Mouse (Mus musculus) intestine, embryonic 16.5 days (tissue): ENCODE measurements at regions not wholly inside any gene's neighbourhood (a gene's known extent, or its start where the extent isn't known, plus 50 kb on each side); places are given as distances from the start of the nearest gene placed in this dataset.

Experiments used
- ATAC-seq: fragments of 200-750 bp; cut with Nextera tagmentation; 2 replicates; pipeline ENCODE4 v1.8.0; 2017; ENCODE audit warnings: moderate TSS enrichment, moderate library complexity
- H3K27ac ChIP-seq: fragments of 300-500 bp; sonication (generic); 2 replicates; pipeline ENCODE4 v1.5.1; 2014; ENCODE audit warnings: mild to moderate bottlenecking, low read length
- H3K27me3 ChIP-seq: fragments of 300-500 bp; sonication (generic); replicated peaks from 2 replicates; pipeline ENCODE4 v1.6.1; 2014; ENCODE audit warnings: low read length, control low read depth, mixed read lengths; ENCODE audit not compliant: control insufficient read depth, insufficient read depth
- H3K36me3 ChIP-seq: fragments of 300-500 bp; sonication (generic); 2 replicates; pipeline ENCODE4 v1.6.1; 2014; ENCODE audit warnings: low read length, control low read depth; ENCODE audit not compliant: control insufficient read depth, insufficient read depth
- H3K4me1 ChIP-seq: fragments of 300-500 bp; sonication (generic); 2 replicates; pipeline ENCODE4 v1.6.1; 2014; ENCODE audit warnings: low read length, control low read depth, mixed read lengths; ENCODE audit not compliant: control insufficient read depth, insufficient read depth
- H3K4me2 ChIP-seq: fragments of 300-500 bp; sonication (generic); 2 replicates; pipeline ENCODE4 v1.6.1; 2014; ENCODE audit warnings: low read depth, low read length, control low read depth
- H3K4me3 ChIP-seq: fragments of 300-500 bp; sonication (generic); 2 replicates; pipeline ENCODE4 v1.5.1; 2014; ENCODE audit warnings: mild to moderate bottlenecking, low read length
- H3K9ac ChIP-seq: fragments of 300-500 bp; sonication (generic); 2 replicates; pipeline ENCODE4 v1.6.1; 2014; ENCODE audit warnings: low read depth, low read length
- H3K9me3 ChIP-seq: fragments of 300-500 bp; sonication (generic); 2 replicates; pipeline ENCODE4 v1.6.1; 2016; ENCODE audit warnings: low read length, control low read depth; ENCODE audit not compliant: control insufficient read depth
- WGBS: fragments of 180-500 bp; shearing (Covaris S2); extraction: QIAGEN DNeasy Blood & Tissue Kit; methylation state at CpG from one replicate; pipeline ENCODE4 v1.1.7; 2014; 5-methylcytosine and 5-hydroxymethylcytosine counted together

DNA sequence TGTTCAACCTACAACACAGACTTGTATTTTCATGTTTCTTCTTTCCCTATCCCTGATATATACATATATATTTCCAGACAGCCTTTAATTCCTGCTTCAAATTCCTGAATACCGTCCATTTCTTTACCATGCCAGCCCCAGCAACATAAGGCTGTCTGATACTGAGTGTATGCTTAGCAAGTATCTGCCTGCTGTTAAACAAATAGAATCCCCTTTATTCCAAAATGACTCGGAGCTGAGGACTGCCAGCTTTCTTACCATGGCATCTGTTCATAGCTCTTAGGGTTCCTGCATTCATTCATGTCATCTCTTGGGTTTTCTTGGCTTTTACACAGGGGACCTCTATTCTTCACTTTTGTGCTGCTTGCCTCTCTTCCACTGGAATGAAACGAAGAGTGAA is 105.8 kb downstream of the Pctp start:
- Histone ChIP-seq H3K9ac (no peak overlapping the region), H3K4me3 (no peak overlapping the region), H3K9me3 (no peaks in the 10 kb centered on the region), H3K27me3 (no peaks in the 10 kb centered on the region), H3K36me3 (no peaks in the 10 kb centered on the region), H3K4me1 (no peaks in the 10 kb centered on the region), H3K4me2 (no peak overlapping the region), H3K27ac (no peak overlapping the region)
- ATAC-seq, result no peak
- WGBS, result 68% methylated on average over 3 of the region's 3 CpGs

DNA sequence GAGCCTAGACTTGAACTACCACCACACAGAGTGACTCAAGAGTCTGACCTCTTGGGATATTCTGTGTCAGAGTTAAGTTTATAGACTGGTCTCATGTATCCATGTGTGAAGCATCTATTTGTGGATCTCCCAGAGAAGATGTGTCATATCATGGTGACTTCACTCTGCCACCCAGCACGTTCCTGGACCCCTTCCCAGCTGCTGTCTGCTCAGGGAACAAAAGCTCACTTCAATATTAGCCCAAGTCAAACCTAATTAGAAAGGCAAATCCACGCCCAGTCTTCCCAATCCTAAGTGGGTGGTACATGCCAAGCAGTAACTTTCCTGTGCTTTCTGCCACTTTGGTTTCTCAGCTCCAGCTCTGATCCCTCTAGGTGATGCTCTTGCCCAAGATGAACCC is 94.1 kb upstream of the Ankfn1 start:
- 53% methylated on average over 2 of the region's 2 CpGs for WGBS
- ATAC-seq, result no peak

DNA sequence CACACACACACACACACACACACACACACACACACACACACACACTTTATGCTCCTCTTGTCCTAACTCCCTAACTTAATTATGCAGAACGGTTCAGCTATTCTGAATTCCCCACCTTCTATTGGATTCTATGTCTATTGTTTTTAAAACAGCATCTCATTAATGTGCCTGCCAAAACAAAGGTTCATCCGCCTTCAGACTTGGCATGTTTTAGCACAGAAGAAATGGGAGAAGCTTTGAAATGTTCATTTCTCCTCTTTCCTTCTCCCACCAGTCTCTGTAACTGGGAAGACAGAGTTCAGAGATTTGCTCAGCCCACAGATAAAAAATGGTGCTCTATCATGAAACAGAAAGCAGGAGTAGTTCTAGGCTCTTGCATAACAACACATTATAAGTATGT is 90.1 kb upstream of the Ankfn1 start:
- H3K27ac ChIP-seq, result no peak overlapping the region
- no peaks in the 10 kb centered on the region for H3K9me3 ChIP-seq
- H3K27me3 ChIP-seq, result no peaks in the 10 kb centered on the region
- WGBS, result 75% methylated on average over 2 of the region's 2 CpGs
- H3K4me2 ChIP-seq, result no peak overlapping the region
- no peak overlapping the region for H3K9ac ChIP-seq
- no peak overlapping the region for H3K4me3 ChIP-seq
- no peaks in the 10 kb centered on the region for H3K4me1 ChIP-seq
- H3K36me3 ChIP-seq, result no peaks in the 10 kb centered on the region
- no peak for ATAC-seq

More for the DNA sequence above, 94.1 kb upstream of the Ankfn1 start:
- no peaks in the 10 kb centered on the region for H3K27me3 ChIP-seq
- H3K27ac ChIP-seq, result no peak overlapping the region
- no peaks in the 10 kb centered on the region for H3K9me3 ChIP-seq
- no peak overlapping the region for H3K4me2 ChIP-seq
- H3K36me3 ChIP-seq, result no peaks in the 10 kb centered on the region
- H3K9ac ChIP-seq, result no peak overlapping the region
- no peak overlapping the region for H3K4me3 ChIP-seq
- no peaks in the 10 kb centered on the region for H3K4me1 ChIP-seq

DNA sequence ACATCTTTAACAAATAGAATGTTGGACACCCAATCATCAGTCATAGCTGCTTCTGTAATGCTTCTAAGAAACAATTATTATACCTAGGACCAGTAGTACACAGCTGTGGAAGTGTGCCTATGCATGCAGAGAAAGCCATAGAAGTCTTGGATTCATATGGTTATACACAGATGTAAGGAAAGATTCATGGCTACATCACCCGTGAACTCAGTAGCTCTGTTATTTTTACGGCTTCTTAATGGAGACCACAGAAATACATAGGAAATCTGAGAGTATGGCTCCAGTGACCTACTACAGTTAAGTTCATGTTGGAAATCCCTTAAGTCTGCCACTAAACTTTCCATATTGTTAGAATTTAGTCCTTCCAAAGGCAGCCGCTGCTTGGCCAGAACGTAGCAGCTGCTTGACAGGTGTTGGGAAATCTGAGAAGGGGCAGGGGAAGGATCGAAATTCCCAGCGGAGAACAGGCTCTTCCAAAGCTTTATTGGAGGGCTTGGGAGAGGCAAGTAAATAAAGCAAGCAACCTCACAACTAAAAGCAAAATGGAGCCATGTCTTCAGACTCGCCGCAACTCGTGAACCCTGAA is 78.8 kb upstream of the Ankfn1 start:
- WGBS, result 64% methylated on average over 9 of the region's 9 CpGs
- no peaks in the 10 kb centered on the region for H3K36me3 ChIP-seq
- H3K9me3 ChIP-seq, result no peaks in the 10 kb centered on the region
- no peaks in the 10 kb centered on the region for H3K4me1 ChIP-seq
- no peak overlapping the region for H3K9ac ChIP-seq
- no peaks in the 10 kb centered on the region for H3K27me3 ChIP-seq
- no peak for ATAC-seq
- H3K4me3 ChIP-seq, result no peak overlapping the region
- H3K27ac ChIP-seq, result no peak overlapping the region
- no peak overlapping the region for H3K4me2 ChIP-seq

DNA sequence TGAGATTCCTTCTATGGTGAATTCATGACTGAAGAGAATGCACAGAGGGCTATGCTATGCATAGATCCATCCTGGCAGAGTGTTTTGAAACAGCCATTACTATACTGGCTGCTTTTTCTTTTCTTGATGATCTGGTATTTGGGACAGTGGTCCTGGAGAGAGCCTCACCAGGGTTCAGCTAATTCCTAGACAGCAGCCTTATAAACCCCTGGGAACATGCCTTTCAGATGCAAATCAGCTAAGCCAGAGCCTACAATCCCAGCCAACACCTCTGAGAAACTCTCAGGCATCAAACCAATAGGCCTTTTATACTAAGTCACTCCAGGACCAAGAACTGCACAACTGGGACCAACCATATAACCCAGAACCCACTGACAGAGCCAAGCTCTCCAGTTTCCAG is 64.4 kb upstream of the Ankfn1 start:
- H3K4me3 ChIP-seq, result no peak overlapping the region
- no peaks in the 10 kb centered on the region for H3K36me3 ChIP-seq
- H3K9me3 ChIP-seq, result no peaks in the 10 kb centered on the region
- peaks cover 11% of the 10 kb centered on the region for H3K4me1 ChIP-seq
- no peak overlapping the region for H3K9ac ChIP-seq
- ATAC-seq, result no peak
- no peaks in the 10 kb centered on the region for H3K27me3 ChIP-seq
- no peak overlapping the region for H3K4me2 ChIP-seq
- no peak overlapping the region; the same call in 1 of the 2 replicates for H3K27ac ChIP-seq

DNA sequence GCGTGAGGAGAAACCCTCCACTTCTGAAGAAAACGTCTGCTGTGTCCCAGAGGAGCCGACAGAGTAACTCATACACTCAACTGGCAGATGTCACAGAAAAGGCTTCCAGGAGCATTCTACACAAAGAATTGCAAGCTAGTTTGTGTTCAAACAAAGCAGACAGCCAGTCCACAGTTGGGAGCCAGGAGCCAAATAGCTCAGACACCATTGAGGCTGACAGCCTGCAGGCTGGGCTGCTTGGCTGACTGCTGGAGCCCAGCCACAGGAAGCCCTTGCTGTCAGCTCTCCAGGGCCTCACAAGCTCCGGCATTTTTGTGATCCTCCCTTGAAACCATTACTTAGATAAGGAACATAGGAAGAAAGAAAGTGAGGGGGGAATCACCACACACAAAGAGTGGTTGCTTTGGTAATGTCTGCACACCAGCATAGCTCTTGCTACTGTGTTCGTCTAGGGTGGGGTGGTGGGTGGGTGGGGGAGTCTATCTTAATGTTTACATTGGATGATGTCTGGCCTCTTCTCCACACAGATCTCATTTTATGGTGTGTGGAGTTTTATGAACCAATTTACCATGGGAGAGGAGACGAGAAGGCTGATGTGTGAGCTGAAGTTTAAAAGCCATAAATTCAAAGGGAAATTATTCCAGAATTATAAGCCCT is 62.3 kb upstream of the Ankfn1 start:
- WGBS, result 16% methylated on average over 6 of the region's 6 CpGs
- H3K4me3 ChIP-seq, result no peak overlapping the region
- H3K36me3 ChIP-seq, result no peaks in the 10 kb centered on the region
- H3K4me1 ChIP-seq, result peaks cover 11% of the 10 kb centered on the region
- ATAC-seq, result peak; percentile 85
- H3K4me2 ChIP-seq, result peak overlapping the region; percentile 20; the same call in 1 of the 2 replicates
- peak overlapping the region; percentile 5 for H3K27ac ChIP-seq
- H3K27me3 ChIP-seq, result no peaks in the 10 kb centered on the region
- H3K9me3 ChIP-seq, result no peaks in the 10 kb centered on the region
- H3K9ac ChIP-seq, result peak overlapping the region; percentile 4; the same call in 1 of the 2 replicates

DNA sequence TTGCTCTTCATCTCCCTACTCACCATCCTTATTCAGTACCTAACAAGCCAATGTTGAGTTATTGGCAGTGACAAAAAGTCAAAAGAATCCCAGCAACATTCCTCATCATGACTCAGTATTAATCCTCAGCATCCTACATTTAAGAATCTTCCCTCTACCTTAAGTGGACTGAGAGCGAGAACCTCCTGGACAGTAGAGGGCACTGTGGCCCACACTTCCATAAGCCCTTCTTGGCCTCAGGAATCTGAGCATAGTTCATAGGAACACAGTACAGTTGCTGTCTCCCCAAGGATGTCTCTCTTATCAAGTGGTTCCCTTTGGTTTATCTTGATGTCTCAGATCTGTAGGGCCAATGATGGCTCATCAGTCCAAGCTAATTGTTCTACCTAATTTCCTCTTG is 60.5 kb upstream of the Ankfn1 start:
- H3K9me3 ChIP-seq, result no peaks in the 10 kb centered on the region
- no peak overlapping the region for H3K9ac ChIP-seq
- no peak for ATAC-seq
- H3K36me3 ChIP-seq, result no peaks in the 10 kb centered on the region
- no peak overlapping the region for H3K4me2 ChIP-seq
- H3K4me3 ChIP-seq, result no peak overlapping the region
- H3K27me3 ChIP-seq, result no peaks in the 10 kb centered on the region
- 100% methylated on average over 1 of the region's 1 CpGs for WGBS
- H3K4me1 ChIP-seq, result peaks cover 11% of the 10 kb centered on the region
- H3K27ac ChIP-seq, result no peak overlapping the region

DNA sequence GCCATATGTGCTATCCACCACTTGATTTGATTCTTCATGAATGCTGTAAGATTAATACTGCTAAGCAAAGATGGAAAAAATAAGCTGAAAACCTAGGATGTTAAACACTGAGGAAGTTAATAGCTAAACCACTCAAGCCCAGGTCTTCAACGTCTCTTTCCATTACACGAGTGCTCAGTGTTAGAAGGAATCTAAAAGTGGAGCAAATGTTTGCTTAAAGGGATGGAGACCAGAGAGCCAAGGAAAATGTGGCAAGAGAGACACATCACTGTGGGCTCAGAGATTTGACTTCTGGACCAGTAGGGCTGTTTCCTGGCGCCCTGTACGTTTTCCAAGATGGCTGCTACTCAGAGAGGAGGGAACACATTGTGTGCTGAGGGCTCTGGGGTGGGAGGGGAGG is 59.4 kb upstream of the Ankfn1 start:
- Histone ChIP-seq H3K4me3 (no peak overlapping the region), H3K4me2 (no peak overlapping the region), H3K9ac (no peak overlapping the region), H3K36me3 (no peaks in the 10 kb centered on the region), H3K27me3 (no peaks in the 10 kb centered on the region), H3K4me1 (peaks cover 11% of the 10 kb centered on the region), H3K9me3 (no peaks in the 10 kb centered on the region), H3K27ac (no peak overlapping the region)
- WGBS, result 77% methylated on average over 4 of the region's 4 CpGs
- no peak for ATAC-seq

DNA sequence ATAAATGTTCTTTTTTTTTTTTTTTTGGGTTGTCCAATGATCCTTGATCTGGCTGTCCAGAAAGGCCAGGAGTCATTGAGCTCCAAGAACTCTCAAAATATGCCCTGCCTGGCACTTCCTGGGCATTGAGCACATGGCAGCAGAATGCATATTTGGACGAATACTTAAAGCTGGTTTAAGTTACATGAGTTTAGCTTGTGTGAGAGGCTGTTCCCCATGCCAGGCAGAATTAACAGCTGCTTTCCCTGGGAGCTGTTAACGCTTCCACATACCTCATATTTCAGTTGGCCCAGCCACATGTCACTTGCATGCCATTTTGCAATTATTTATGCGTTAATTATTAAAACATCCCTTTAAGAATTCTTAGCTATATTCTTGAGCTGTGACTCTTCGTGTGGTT is 56.6 kb upstream of the Ankfn1 start:
- Histone ChIP-seq H3K4me1 (0 out of 2 replicates have a peak, but pooled peaks cover 2% of the 10 kb centered on the region), H3K27ac (no peak overlapping the region), H3K9me3 (no peaks in the 10 kb centered on the region), H3K9ac (no peak overlapping the region), H3K27me3 (no peaks in the 10 kb centered on the region), H3K4me2 (no peak overlapping the region), H3K36me3 (no peaks in the 10 kb centered on the region), H3K4me3 (no peak overlapping the region)
- ATAC-seq, result no peak
- 77% methylated on average over 4 of the region's 4 CpGs for WGBS
